Mouse (Mus musculus) brown adipose tissue, adult 24 weeks (tissue): Measurements from ENCODE around the gene Ppp1r15b. TPM values are rescaled to one million over a fixed set of nuclear protein-coding genes. Genes with fewer than 3 reads are reported as not detected.

ENCODE experiments used
- H3K27ac ChIP-seq: fragments of 200-500 bp; replicated peaks from 2 replicates; pipeline ENCODE4 v1.5.1; 2012; ENCODE audit warnings: low read depth, mild to moderate bottlenecking, low read length
- H3K4me1 ChIP-seq: fragments of 200-500 bp; 2 replicates; pipeline ENCODE4 v1.6.1; 2012; ENCODE audit warnings: low read length, mixed read lengths; ENCODE audit not compliant: control insufficient read depth, insufficient read depth, insufficient read length
- H3K4me3 ChIP-seq: fragments of 200-500 bp; 2 replicates; pipeline ENCODE4 v1.5.1; 2012; ENCODE audit warnings: low read depth, mild to moderate bottlenecking, low read length, moderate library complexity; ENCODE audit not compliant: insufficient read depth
- polyA plus RNA-seq: library from polyadenylated mRNA; stranded (reverse); fragments of >200 nt; gene quantifications from 2 replicates; pipeline ENCODE4 v1.2.4, GENCODE M21; 2012; ENCODE audit not compliant: missing spikeins, insufficient read depth, insufficient read length

The Ppp1r15b gene
- polyA plus RNA-seq, 1 experiment, result 64.2 TPM

DNA sequence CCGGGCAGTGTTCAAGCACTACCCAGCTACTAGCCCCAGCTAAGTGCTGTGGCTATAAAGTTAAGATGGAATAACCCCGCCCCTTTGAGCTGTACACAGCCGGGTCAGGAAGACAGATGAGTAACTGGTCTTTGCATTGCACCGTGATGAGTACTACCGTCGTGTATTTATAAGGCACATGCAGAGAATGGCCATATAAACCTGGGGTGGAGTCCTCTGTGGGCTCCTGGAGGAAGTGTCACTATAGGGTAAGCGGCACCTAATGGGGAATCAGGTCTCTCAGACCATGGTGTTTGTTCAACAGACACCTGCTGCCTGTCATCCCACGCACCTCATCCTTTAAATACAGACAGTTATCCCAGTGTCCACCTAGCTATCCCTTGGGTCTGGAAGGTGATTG is 32.0 kb downstream of the Ppp1r15b start:
- H3K4me1 ChIP-seq, result no peaks in the 10 kb centered on the region
- H3K27ac ChIP-seq, result no peak overlapping the region
- H3K4me3 ChIP-seq, result no peak overlapping the region

DNA sequence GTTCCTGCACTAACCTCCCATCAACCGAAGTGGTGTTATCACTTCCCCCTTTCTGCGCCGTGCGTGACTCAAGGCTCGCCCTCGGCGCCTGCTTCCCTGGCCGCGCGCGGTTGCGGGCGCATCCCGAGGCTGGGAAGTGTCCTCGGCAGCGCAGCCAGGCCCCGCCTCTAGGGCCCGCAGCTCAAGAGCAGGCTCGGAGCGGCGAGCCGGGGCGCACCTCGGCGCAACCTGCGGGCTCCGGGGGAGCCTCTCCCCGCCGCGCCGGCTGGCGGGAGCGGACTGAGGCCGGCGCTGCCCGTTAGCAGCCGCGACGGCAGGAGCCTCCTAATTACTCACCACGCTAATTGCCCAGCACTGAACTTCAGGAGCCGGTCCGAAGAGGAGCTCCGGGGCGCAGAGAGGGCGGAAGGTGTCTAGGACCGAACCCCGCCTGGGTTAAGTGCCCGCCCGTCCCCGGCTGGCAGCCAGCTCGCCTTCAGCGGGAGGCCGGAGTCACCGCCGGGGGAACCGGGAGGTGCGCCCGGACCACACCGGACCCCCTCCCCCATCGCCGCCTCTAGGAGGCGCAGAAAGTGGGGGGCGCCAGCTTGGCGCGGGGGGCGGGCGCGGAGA is 33.0 kb downstream of the Ppp1r15b start, which contains the start of gene Plekha6:
Gene Plekha6, plus strand, starts transcription at position 391 of the 612 bp plus-strand sequence.
- H3K4me3 ChIP-seq, result peak within 1 kb of the TSS; percentile 57
- no peaks in the 10 kb centered on the region for H3K4me1 ChIP-seq
- H3K27ac ChIP-seq, result no peak within 1 kb of the TSS

DNA sequence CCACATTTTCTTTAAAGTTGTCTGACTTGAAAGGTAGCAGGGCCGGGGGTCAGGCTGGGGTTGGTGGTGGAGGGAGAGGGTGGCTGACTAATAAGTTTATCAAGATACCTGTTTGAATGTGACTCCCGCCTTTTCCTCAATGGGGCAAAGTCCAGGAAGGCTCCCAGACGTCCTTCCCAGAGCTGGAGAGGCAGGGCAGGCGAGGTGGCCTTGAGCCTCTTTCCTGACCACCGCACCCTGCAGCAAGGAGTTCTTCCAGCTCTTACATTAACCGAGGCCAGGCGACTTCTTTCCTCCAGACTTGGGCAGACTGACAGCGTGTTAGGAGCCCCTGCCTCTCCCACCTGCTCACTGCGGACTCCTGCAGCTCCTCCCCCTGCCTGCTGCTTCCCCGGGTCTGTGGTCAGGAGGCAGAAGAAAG is 33.7 kb downstream of the Ppp1r15b start:
- no peak overlapping the region for H3K27ac ChIP-seq
- no peaks in the 10 kb centered on the region for H3K4me1 ChIP-seq
- 0 out of 2 replicates have a peak overlapping the region, but pooled peaks have one; percentile 20 for H3K4me3 ChIP-seq

DNA sequence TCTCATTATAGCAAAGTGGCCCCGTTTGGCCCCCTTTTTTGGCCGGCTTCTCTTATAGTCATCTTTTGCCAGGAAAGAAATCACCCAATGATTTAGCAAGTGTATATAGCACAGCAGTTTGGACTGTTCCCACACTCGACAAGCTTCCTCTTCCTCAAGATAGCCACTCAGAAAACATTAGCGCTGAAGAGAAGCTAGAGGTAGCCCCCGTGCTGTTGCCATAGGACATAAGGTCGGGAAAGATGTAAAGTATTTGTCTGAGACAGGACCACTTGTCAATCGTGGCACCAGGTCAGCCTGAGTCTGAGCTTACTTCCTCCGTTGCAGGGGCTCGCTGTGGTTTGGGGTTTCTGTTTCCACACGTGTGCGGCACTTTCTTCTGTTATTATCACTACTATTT is 34.2 kb downstream of the Ppp1r15b start:
- no peaks in the 10 kb centered on the region for H3K4me1 ChIP-seq
- no peak overlapping the region for H3K4me3 ChIP-seq
- no peak overlapping the region for H3K27ac ChIP-seq

DNA sequence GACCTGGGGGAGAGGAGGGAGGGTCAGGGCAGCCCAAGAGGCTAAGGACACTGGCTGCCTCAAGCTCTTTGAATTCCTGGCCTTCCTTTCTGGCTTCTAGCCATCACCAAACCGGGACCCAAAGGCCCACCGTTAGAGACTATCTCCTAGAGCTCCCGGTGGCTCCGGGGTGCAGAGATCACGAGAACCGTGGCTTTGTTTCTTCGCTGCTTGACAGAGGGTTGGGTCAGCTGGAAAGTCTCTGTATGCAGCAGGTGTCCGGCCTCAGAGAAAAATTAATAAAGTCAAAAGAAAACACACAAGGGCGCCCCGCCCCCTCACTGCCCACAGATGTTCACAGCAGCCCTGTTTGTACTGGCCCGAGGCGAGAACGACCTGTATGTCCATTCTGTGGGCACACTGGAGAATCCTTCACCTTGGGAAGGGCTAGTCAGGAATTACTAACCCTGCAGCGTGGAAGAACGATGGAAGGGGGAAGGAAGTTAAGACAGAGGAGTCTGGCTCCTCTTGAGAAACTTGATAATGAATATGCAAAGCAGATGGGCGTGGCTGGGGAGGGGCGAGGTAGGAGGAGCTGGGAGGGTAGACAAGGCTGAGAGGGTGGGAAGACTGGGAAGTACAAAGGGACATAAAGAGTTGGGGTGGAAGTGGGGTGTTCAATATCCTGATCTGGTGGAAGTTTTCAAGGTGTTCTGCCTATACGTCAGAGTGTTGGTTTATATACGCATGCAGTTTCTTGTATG is 37.5 kb downstream of the Ppp1r15b start:
- Histone ChIP-seq H3K27ac (no peak overlapping the region), H3K4me3 (no peak overlapping the region), H3K4me1 (no peaks in the 10 kb centered on the region)

DNA sequence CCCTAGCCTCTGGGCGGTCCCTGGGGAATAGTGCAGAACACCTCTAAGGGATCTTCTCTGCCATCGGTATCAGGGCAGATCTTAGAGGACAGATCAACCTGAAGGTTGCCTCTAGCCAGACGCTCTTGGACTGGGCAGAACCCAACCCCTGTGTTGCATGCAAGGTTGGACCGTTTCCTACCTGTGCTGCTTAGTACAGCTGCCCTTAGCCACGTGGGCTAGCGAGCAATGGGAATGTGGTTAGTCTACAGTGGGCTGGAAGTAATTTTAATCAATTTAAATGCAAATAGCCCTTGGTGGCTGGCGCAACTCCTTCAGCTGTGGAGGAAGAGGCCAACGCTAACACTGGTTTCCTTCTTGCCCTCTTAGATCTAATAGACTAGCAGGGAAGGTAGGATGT is 39.3 kb downstream of the Ppp1r15b start:
- H3K4me1 ChIP-seq, result no peaks in the 10 kb centered on the region
- no peak overlapping the region for H3K27ac ChIP-seq
- no peak overlapping the region for H3K4me3 ChIP-seq

DNA sequence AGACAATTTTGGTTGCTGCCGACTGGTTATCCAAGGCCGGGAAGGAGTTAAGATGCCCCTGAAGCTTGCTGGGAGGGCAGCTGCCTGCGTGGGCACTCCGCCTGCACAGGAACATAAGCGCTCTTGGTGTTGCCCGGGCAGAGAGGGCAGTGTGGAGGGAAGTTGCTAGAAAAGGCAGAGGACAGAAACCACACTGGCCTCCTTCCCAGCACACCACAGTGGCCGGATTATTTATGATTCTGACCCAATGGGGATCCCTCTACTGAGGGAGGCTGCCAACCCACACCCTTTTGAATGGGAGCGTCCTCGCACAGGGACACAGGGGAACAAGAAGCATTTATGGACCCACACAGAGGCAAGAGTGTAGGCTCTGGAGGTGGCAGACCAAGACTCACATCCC is 40.4 kb downstream of the Ppp1r15b start:
- H3K27ac ChIP-seq, result no peak overlapping the region
- H3K4me1 ChIP-seq, result no peaks in the 10 kb centered on the region
- no peak overlapping the region for H3K4me3 ChIP-seq

DNA sequence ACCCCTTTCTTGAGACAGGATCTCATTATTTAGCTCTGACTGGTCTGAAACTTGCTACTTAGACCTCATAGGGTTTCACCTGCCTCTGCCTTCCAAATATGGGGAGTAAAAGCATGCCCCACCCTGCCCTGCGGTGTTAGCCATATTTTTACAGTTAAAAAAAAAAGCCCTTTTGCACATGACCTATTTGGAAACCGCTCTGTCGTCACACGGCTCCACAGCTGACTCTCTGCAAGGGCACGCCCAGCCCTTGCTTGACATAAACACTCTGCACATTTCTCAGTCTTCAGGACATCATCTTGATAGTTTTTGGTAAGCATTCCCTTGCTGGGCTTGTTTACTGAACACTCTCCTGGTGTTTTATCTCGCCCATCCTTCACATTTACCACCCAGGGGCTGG is 44.2 kb downstream of the Ppp1r15b start:
- H3K27ac ChIP-seq, result no peak overlapping the region
- no peak overlapping the region for H3K4me3 ChIP-seq
- no peaks in the 10 kb centered on the region for H3K4me1 ChIP-seq

DNA sequence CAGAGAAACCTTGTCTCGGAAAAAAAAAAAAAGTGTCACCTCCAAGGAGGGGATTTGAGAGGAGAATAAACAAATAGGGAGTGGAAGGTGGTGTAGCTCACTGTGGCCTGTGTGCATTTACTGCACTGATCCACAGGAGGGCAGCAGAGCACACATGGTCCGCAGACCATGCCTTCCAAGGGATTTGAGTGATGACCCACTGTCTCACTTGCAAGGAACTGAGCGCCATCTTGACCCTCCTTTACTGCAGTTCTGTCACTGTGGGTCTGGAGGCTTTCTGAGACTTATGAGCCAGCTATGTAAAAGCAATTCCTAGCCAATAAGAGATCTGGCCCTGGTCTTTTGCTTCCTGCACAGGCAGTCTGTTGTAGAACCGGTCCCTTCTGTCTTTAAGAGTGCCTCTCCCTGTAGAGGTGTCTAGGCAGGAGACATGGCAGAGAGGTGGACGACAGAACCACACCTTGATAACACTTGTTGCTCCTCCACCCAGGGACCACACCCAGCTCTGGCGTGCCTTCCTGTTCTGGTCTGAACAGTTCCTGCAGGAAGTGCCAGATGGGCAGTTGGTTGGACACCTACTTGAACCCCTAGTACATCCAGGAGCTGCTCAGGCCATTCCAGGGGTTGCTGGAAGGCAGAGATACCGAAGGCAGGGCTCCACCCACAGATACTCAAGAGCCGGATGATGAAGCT is 46.7 kb downstream of the Ppp1r15b start:
- Histone ChIP-seq H3K27ac (no peak overlapping the region), H3K4me1 (no peaks in the 10 kb centered on the region), H3K4me3 (no peak overlapping the region)

DNA sequence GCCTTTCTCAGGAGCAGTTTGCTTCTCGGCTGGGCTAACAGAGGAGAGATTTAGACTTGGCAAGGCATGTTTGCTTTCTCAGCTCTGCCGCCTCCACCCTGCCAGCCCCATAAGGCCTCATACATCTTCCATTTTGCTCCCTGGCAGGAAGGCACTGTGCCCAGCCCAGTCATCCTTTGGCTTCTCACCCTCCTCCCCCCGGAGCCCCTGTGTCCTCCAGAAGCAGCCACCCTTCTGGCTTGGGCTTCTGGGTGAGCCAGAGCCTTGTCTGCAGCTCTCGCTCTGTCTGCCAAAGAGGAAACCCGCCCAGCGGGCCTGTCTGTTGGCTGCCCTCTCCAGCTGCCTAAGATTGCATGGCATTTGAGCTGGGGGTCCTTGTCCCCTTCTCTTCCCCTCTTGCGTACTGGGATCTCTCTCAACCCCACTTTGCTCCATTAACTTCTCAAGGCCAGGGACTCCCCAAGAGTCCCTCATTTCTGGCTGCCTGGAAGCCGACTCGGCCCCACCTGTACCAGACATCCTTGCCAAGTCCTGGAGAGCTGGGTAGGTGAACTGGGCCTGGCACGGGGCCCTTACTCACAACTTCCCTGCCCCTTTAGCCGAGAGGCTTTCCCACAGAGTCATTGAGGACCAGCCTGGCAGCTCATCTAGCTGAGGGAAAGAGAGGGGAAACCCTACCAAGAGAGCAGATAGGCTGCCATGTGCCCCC is 47.9 kb downstream of the Ppp1r15b start:
- no peak overlapping the region for H3K27ac ChIP-seq

DNA sequence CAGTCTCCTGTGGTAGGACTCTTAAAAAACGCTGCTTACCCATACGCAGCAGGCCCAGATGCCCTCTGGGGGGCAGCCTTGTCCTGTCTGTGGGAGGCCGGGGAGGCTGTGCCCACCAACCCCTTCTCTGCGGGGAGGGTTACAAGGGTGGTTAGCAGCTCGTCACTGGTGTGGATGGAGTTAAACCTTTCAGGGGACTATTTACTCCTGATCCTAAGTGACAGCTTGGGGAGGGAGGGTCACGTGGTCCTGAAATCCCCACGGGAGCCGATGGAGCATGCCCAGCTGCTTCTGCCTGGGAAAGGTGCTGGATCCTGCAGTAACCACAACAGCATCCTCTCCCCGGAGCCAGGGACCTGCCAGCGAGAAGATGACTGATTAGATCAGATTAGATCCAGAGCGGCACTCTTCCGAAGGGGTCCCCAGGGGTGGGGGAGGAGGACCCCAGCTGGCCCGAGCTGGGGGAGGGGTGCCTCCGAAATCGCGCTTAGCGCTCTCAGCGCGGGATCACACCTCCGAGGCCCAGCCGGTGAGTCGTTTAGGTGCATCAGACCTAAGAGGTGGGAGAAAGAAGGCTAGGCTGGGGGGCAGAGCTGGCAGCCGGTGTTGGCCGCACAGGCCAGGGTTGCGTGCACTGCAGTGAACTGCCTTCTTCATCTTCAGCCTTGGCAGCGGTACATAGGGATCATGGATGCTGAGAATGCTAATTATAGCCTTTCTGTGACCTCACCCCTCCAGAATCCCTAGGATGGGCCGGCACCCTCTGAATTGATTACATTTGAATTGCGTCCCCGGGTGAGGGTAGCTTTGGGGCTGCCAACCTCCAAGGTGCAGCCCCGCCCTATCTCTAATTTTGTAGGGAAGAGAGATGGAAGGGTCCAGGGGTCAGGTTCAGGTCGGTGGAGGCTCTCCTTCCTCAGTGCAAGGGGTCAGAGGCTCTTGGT is 50.4 kb downstream of the Ppp1r15b start:
- Histone ChIP-seq H3K27ac (no peak overlapping the region), H3K4me3 (peak overlapping the region; percentile 22), H3K4me1 (no peaks in the 10 kb centered on the region)

More for the DNA sequence above, 47.9 kb downstream of the Ppp1r15b start:
- no peak overlapping the region for H3K4me3 ChIP-seq
- H3K4me1 ChIP-seq, result no peaks in the 10 kb centered on the region

DNA sequence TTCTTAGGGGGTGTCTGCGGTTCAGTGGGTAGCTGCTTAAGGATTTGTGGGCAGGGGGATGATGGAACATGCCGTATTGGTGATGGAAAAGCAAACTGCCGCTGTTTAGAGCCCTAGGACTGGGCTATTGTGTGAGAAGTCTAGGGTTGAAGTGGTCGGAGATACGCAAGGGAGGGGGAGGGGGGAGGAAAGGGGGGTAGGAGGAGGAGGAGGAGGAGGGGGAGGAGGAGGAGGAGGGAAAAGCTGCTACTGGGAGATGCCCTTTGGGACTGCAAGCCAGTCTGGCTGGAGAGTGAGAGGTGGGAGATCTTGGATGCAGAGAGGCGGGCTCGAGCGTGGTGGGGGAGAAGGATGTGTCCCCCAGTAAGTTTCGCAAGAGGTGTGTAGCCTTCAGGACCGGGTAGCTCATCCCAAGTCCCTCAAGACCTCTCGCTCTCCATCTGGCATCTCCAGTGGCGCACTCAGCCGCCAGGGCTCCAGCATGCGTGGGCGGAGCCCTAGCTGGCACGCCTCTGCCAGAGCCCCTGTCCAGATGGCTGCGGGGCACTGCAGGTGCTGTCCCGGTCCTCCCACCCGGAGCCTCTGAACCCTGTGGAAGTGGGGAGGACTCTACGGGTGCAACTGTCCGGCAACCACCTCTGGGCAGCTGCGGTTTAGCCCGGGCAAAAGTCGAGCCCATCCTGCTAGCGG is 51.2 kb downstream of the Ppp1r15b start:
- H3K4me1 ChIP-seq, result no peaks in the 10 kb centered on the region
- peak overlapping the region; percentile 27 for H3K4me3 ChIP-seq
- H3K27ac ChIP-seq, result no peak overlapping the region

DNA sequence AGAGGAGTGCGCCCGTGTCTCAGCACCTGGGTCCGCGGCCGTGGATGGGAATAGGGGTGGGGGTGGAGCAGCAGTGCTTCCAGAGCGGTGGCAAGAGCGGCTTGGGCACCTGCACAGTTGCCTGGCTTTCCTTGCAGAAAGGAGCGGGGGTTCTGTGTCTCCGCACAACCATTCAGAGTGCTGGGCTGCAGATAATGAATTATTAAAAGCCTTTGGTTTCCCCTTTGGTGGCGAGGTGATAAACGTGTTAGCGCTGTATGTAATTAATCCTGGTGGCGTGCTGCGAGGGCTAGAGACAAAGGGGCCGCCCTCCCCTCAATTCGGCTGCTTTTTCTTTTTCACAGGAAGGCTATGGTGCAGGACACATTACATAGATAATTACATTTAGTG is 51.8 kb downstream of the Ppp1r15b start:
- no peaks in the 10 kb centered on the region for H3K4me1 ChIP-seq
- H3K4me3 ChIP-seq, result peak overlapping the region; percentile 27; the same call in 1 of the 2 replicates
- no peak overlapping the region for H3K27ac ChIP-seq
